Comparison of ENCODE assay signal across 11 mouse cellular contexts in genomic region chr7:126465246-126466030, GRCm38 (mm10). TPM values are rescaled to one million over a fixed set of nuclear protein-coding genes. Genes with fewer than 3 reads are reported as not detected.
A peak's percentile ranks its signal among the peaks of the same experiment; 100 is the strongest.
DNase-seq lines count a peak whose midpoint lies in the region; ATAC-seq and TF ChIP-seq lines count a peak whose summit lies in the region.
"Had no signal": no experiment of that assay in that cellular context is flagged by ENCODE, and none has a peak within 500 bp of the region (broad histone marks: within the 10 kb centered on the region; RNA-seq: fewer than 3 reads in every experiment).

No protein-coding gene starts in this region.

- peak overlapping the region; percentile 0; the same call in 1 of the 2 replicates for H3K9ac ChIP-seq in intestine, embryonic 16.5 days (ENCODE audit: low read depth, low read length)
- no peak overlapping the region for H3K9ac ChIP-seq in intestine, postnatal 0 days (ENCODE audit: low read depth, low read length)
- H3K9ac ChIP-seq in limb, embryonic 14.5 days (ENCODE audit: low read depth, low read length, severe bottlenecking) = no peak overlapping the region
- no peak overlapping the region for H3K9ac ChIP-seq in forebrain, embryonic 14.5 days (ENCODE audit: low read length)

- peaks cover 21% of the 10 kb centered on the region for H3K36me3 ChIP-seq in intestine, embryonic 16.5 days (ENCODE audit: control insufficient read depth, insufficient read depth, low read length)
- H3K36me3 ChIP-seq in intestine, postnatal 0 days (ENCODE audit: control insufficient read depth, insufficient read depth) = peaks cover 39% of the 10 kb centered on the region
- peaks cover 43% of the 10 kb centered on the region for H3K36me3 ChIP-seq in limb, embryonic 14.5 days (ENCODE audit: control insufficient read depth, insufficient read depth, low read length)
- H3K36me3 ChIP-seq in forebrain, embryonic 14.5 days (ENCODE audit: control insufficient read depth, insufficient read depth, low read length) = peaks cover 41% of the 10 kb centered on the region

- peak; percentile 59 for DNase-seq in adrenal gland, postnatal 10 days
- DNase-seq in heart, adult 18-20 months = peak; percentile 47 to 66
- DNase-seq in limb, embryonic 14.5 days (ENCODE audit: low spot score) = no peak
- DNase-seq in layer of hippocampus, postnatal 25 days (ENCODE audit: extremely low spot score in 1 of 2, low spot score in 1 of 2) = no peak
- DNase-seq in forebrain, embryonic 14.5 days (ENCODE audit: low spot score) = no peak
- DNase-seq: kidney, postnatal 4 days; right cerebral cortex, postnatal 25 days had no signal

- peaks cover 6% of the 10 kb centered on the region for H3K4me1 ChIP-seq in intestine, embryonic 16.5 days (ENCODE audit: control insufficient read depth, insufficient read depth, low read length)
- no peaks in the 10 kb centered on the region for H3K4me1 ChIP-seq in intestine, postnatal 0 days (replicated peaks; ENCODE audit: control insufficient read depth, insufficient read depth, low read length)
- peaks cover 15% of the 10 kb centered on the region for H3K4me1 ChIP-seq in limb, embryonic 14.5 days (ENCODE audit: control insufficient read depth, insufficient read depth, low read length)
- H3K4me1 ChIP-seq in forebrain, embryonic 14.5 days (ENCODE audit: control insufficient read depth, insufficient read depth, low read length) = no peaks in the 10 kb centered on the region

- H3K27ac ChIP-seq in intestine, embryonic 16.5 days (ENCODE audit: low read length) = no peak overlapping the region
- H3K27ac ChIP-seq in intestine, postnatal 0 days (ENCODE audit: low read depth, low read length) = no peak overlapping the region
- peak overlapping the region; percentile 19; the same call in 1 of the 2 replicates for H3K27ac ChIP-seq in limb, embryonic 14.5 days (replicated peaks; ENCODE audit: low read depth, low read length)
- H3K27ac ChIP-seq in forebrain, embryonic 14.5 days (ENCODE audit: low read depth, low read length) = no peak overlapping the region
- H3K27ac ChIP-seq: hindbrain, embryonic 10.5 days had no signal

- H3K27me3 ChIP-seq in intestine, embryonic 16.5 days (replicated peaks; ENCODE audit: control insufficient read depth, insufficient read depth, low read length) = no peaks in the 10 kb centered on the region
- H3K27me3 ChIP-seq in intestine, postnatal 0 days (replicated peaks; ENCODE audit: control insufficient read depth, insufficient read depth, low read length) = no peaks in the 10 kb centered on the region
- H3K27me3 ChIP-seq in limb, embryonic 14.5 days (ENCODE audit: control insufficient read depth, insufficient read depth, low read length) = no peaks in the 10 kb centered on the region
- no peaks in the 10 kb centered on the region for H3K27me3 ChIP-seq in forebrain, embryonic 14.5 days (replicated peaks; ENCODE audit: control insufficient read depth, insufficient read depth, low read length)

- no peak for TF ChIP-seq CTCF in intestine, postnatal 0 days (IDR thresholded peaks at IDR 0.05; ENCODE audit: low read depth)

- no peak for ATAC-seq in intestine, embryonic 16.5 days
- ATAC-seq in intestine, postnatal 0 days = no peak
- ATAC-seq in limb, embryonic 14.5 days (ENCODE audit: low FRiP score, low read depth) = peak; percentile 58
- no peak for ATAC-seq in forebrain, embryonic 14.5 days
- no peak for ATAC-seq in CD4-positive, CD25-positive, alpha-beta regulatory T cell, adult 4 months

- no peak for TF ChIP-seq POLR2A in limb, embryonic 14.5 days (IDR thresholded peaks at IDR 0.05; ENCODE audit: borderline replicate concordance, extremely low read depth, insufficient read depth, insufficient read length)

- no peaks in the 10 kb centered on the region for H3K9me3 ChIP-seq in intestine, embryonic 16.5 days (ENCODE audit: control insufficient read depth, low read length)
- H3K9me3 ChIP-seq in intestine, postnatal 0 days (ENCODE audit: control insufficient read depth) = no peaks in the 10 kb centered on the region
- H3K9me3 ChIP-seq in limb, embryonic 14.5 days (ENCODE audit: control insufficient read depth, low read length) = no peaks in the 10 kb centered on the region
- H3K9me3 ChIP-seq in forebrain, embryonic 14.5 days (replicated peaks; ENCODE audit: control insufficient read depth, low read length) = no peaks in the 10 kb centered on the region
- H3K9me3 ChIP-seq: hindbrain, embryonic 10.5 days had no signal

- H3K4me2 ChIP-seq in intestine, embryonic 16.5 days (ENCODE audit: low read depth, low read length) = no peak overlapping the region
- no peak overlapping the region for H3K4me2 ChIP-seq in intestine, postnatal 0 days (replicated peaks; ENCODE audit: low read depth)
- no peak overlapping the region for H3K4me2 ChIP-seq in limb, embryonic 14.5 days (replicated peaks; ENCODE audit: low read depth, low read length, severe bottlenecking)
- no peak overlapping the region for H3K4me2 ChIP-seq in forebrain, embryonic 14.5 days (ENCODE audit: low read length)

- 34% methylated on average over 7 of the region's 7 CpGs for WGBS in intestine, embryonic 16.5 days
- 28% methylated on average over 7 of the region's 7 CpGs for WGBS in intestine, postnatal 0 days
- 53% methylated on average over 7 of the region's 7 CpGs for WGBS in limb, embryonic 14.5 days
- WGBS in forebrain, embryonic 14.5 days = 63% methylated on average over 7 of the region's 7 CpGs

- no peak overlapping the region for H3K4me3 ChIP-seq in intestine, embryonic 16.5 days (ENCODE audit: low read length)
- H3K4me3 ChIP-seq in intestine, postnatal 0 days (ENCODE audit: low read depth, low read length) = no peak overlapping the region
- no peak overlapping the region for H3K4me3 ChIP-seq in limb, embryonic 14.5 days (replicated peaks; ENCODE audit: low read length)
- H3K4me3 ChIP-seq in forebrain, embryonic 14.5 days (ENCODE audit: low read depth, low read length) = no peak overlapping the region
- H3K4me3 ChIP-seq: hindbrain, embryonic 10.5 days had no signal

RNA-seq across cellular contexts. Expression of gene Atp2a1, which starts 2.5 kb away (rescaled TPM):
- 1.1 and 1.3 TPM in 2 replicates for polyA plus RNA-seq in intestine, embryonic 16.5 days (2015; fragmentation: Nextera tagmentation; extraction: Ambion mirVana)
- polyA plus RNA-seq in intestine, postnatal 0 days (2015; fragmentation: Nextera tagmentation; extraction: Ambion mirVana) = 0.05 and 0.24 TPM in 2 replicates
- total RNA-seq in adrenal gland, postnatal 10 days (2021) = 100 to 1,000 TPM; 189 to 579 TPM
- total RNA-seq in heart, adult 18-20 months (2021) = under 1 TPM; 0.87 TPM
- 89.8 and 106 TPM in 2 replicates for polyA plus RNA-seq in limb, embryonic 14.5 days (2012; rRNA removed)
- polyA plus RNA-seq in limb, embryonic 14.5 days (2014; fragmentation: Nextera tagmentation; extraction: Ambion mirVana) = 93.9 and 131 TPM in 2 replicates
- 1 to 10 TPM in 1 of 2 experiments, under 1 TPM in 1; 0.76 to 1.0 TPM for total RNA-seq in layer of hippocampus, postnatal 25 days (2021)
- 0.12 and 0.24 TPM in 2 replicates for polyA plus RNA-seq in forebrain, embryonic 14.5 days (2014; fragmentation: Nextera tagmentation; extraction: Ambion mirVana)
- polyA plus RNA-seq in CD4-positive, CD25-positive, alpha-beta regulatory T cell, adult 4 months (2017; shearing (Covaris generic)) = under 1 TPM; 0.18 to 0.38 TPM

RNA-seq across cellular contexts. Expression of gene Sh2b1, which starts 9.8 kb away (rescaled TPM):
- polyA plus RNA-seq in intestine, embryonic 16.5 days (2015; fragmentation: Nextera tagmentation; extraction: Ambion mirVana) = 43.2 and 44.6 TPM in 2 replicates
- polyA plus RNA-seq in intestine, postnatal 0 days (2015; fragmentation: Nextera tagmentation; extraction: Ambion mirVana) = 23.6 and 23.8 TPM in 2 replicates
- total RNA-seq in adrenal gland, postnatal 10 days (2021) = 10 to 100 TPM; 47.5 to 53.4 TPM
- total RNA-seq in heart, adult 18-20 months (2021) = 10 to 100 TPM; 40.9 to 45.1 TPM
- polyA plus RNA-seq in limb, embryonic 14.5 days (2012; rRNA removed) = 83.3 and 94.6 TPM in 2 replicates
- 50.2 and 53.7 TPM in 2 replicates for polyA plus RNA-seq in limb, embryonic 14.5 days (2014; fragmentation: Nextera tagmentation; extraction: Ambion mirVana)
- total RNA-seq in layer of hippocampus, postnatal 25 days (2021) = 10 to 100 TPM; 70.8 to 73.1 TPM
- 49.2 and 59.5 TPM in 2 replicates for polyA plus RNA-seq in forebrain, embryonic 14.5 days (2014; fragmentation: Nextera tagmentation; extraction: Ambion mirVana)
- 10 to 100 TPM; 11.5 to 13.1 TPM for polyA plus RNA-seq in CD4-positive, CD25-positive, alpha-beta regulatory T cell, adult 4 months (2017; shearing (Covaris generic))

RNA-seq across cellular contexts. Expression of gene Tufm, which starts 21.7 kb away (rescaled TPM):
- 229 and 244 TPM in 2 replicates for polyA plus RNA-seq in intestine, embryonic 16.5 days (2015; fragmentation: Nextera tagmentation; extraction: Ambion mirVana)
- 70.3 and 76.5 TPM in 2 replicates for polyA plus RNA-seq in intestine, postnatal 0 days (2015; fragmentation: Nextera tagmentation; extraction: Ambion mirVana)
- total RNA-seq in adrenal gland, postnatal 10 days (2021) = 100 to 1,000 TPM; 215 to 222 TPM
- total RNA-seq in heart, adult 18-20 months (2021) = 100 to 1,000 TPM; 286 to 355 TPM
- 109 and 111 TPM in 2 replicates for polyA plus RNA-seq in limb, embryonic 14.5 days (2012; rRNA removed)
- polyA plus RNA-seq in limb, embryonic 14.5 days (2014; fragmentation: Nextera tagmentation; extraction: Ambion mirVana) = 125 TPM in 2 replicates
- 10 to 100 TPM; 77.2 to 78.8 TPM for total RNA-seq in layer of hippocampus, postnatal 25 days (2021)
- polyA plus RNA-seq in forebrain, embryonic 14.5 days (2014; fragmentation: Nextera tagmentation; extraction: Ambion mirVana) = 135 and 147 TPM in 2 replicates
- polyA plus RNA-seq in CD4-positive, CD25-positive, alpha-beta regulatory T cell, adult 4 months (2017; shearing (Covaris generic)) = 10 to 100 TPM; 79.8 to 89.2 TPM

RNA-seq across cellular contexts. Expression of gene Rabep2, which starts 36.9 kb away (rescaled TPM):
- 22.6 and 25.0 TPM in 2 replicates for polyA plus RNA-seq in intestine, embryonic 16.5 days (2015; fragmentation: Nextera tagmentation; extraction: Ambion mirVana)
- 15.1 and 17.0 TPM in 2 replicates for polyA plus RNA-seq in intestine, postnatal 0 days (2015; fragmentation: Nextera tagmentation; extraction: Ambion mirVana)
- total RNA-seq in adrenal gland, postnatal 10 days (2021) = 10 to 100 TPM; 26.5 to 42.3 TPM
- 1 to 10 TPM; 5.5 to 7.5 TPM for total RNA-seq in heart, adult 18-20 months (2021)
- polyA plus RNA-seq in limb, embryonic 14.5 days (2012; rRNA removed) = 35.1 and 35.2 TPM in 2 replicates
- 30.7 and 31.2 TPM in 2 replicates for polyA plus RNA-seq in limb, embryonic 14.5 days (2014; fragmentation: Nextera tagmentation; extraction: Ambion mirVana)
- total RNA-seq in layer of hippocampus, postnatal 25 days (2021) = 10 to 100 TPM in 1 of 2 experiments, 1 to 10 TPM in 1; 9.8 to 13.5 TPM
- polyA plus RNA-seq in forebrain, embryonic 14.5 days (2014; fragmentation: Nextera tagmentation; extraction: Ambion mirVana) = 15.6 and 21.4 TPM in 2 replicates
- polyA plus RNA-seq in CD4-positive, CD25-positive, alpha-beta regulatory T cell, adult 4 months (2017; shearing (Covaris generic)) = 10 to 100 TPM; 31.9 to 68.2 TPM

RNA-seq across cellular contexts. Expression of gene Atxn2l, which starts 37.8 kb away (rescaled TPM):
- 25.8 and 29.4 TPM in 2 replicates for polyA plus RNA-seq in intestine, embryonic 16.5 days (2015; fragmentation: Nextera tagmentation; extraction: Ambion mirVana)
- polyA plus RNA-seq in intestine, postnatal 0 days (2015; fragmentation: Nextera tagmentation; extraction: Ambion mirVana) = 19.4 and 22.0 TPM in 2 replicates
- total RNA-seq in adrenal gland, postnatal 10 days (2021) = 10 to 100 TPM; 65.0 to 84.5 TPM
- 10 to 100 TPM; 33.0 to 37.1 TPM for total RNA-seq in heart, adult 18-20 months (2021)
- polyA plus RNA-seq in limb, embryonic 14.5 days (2012; rRNA removed) = 170 and 223 TPM in 2 replicates
- polyA plus RNA-seq in limb, embryonic 14.5 days (2014; fragmentation: Nextera tagmentation; extraction: Ambion mirVana) = 51.4 and 56.2 TPM in 2 replicates
- total RNA-seq in layer of hippocampus, postnatal 25 days (2021) = 100 to 1,000 TPM; 101 to 134 TPM
- 36.5 and 46.3 TPM in 2 replicates for polyA plus RNA-seq in forebrain, embryonic 14.5 days (2014; fragmentation: Nextera tagmentation; extraction: Ambion mirVana)
- 10 to 100 TPM; 15.6 to 17.4 TPM for polyA plus RNA-seq in CD4-positive, CD25-positive, alpha-beta regulatory T cell, adult 4 months (2017; shearing (Covaris generic))

Comparison
In these comparisons a context has a peak if more than half of its experiments do, and no peak if none do; other contexts are left out.
1. DNase-seq: peak in adrenal gland, postnatal 10 days (single experiment) and heart, adult 18-20 months (2 of 2); none in limb, embryonic 14.5 days (single experiment), layer of hippocampus, postnatal 25 days (0 of 2) and forebrain, embryonic 14.5 days (single experiment).
2. RNA of gene Atp2a1, which starts 2.5 kb away (polyA plus RNA-seq): 89.8 to 131 TPM in limb, embryonic 14.5 days; 1.1 to 1.3 TPM in intestine, embryonic 16.5 days, 0.18 to 0.38 TPM in CD4-positive, CD25-positive, alpha-beta regulatory T cell, adult 4 months, 0.12 to 0.24 TPM in forebrain, embryonic 14.5 days and 0.05 to 0.24 TPM in intestine, postnatal 0 days; every median in the first group is over 10 times any median in the second.